Mouse (Mus musculus) mouse trophoblast stem cell (cell line): ENCODE results near the gene Tmem201.

Experiments
- in situ Hi-C, 2 experiments: fragments of 300-500 bp; cut with MseI, MboI; formaldehyde crosslinking; loops; 2 replicates in 1 of 2; 3 replicates in 1 of 2; pipeline ENCODE4 v1.15.1; 2025

Gene Tmem201

DNA sequence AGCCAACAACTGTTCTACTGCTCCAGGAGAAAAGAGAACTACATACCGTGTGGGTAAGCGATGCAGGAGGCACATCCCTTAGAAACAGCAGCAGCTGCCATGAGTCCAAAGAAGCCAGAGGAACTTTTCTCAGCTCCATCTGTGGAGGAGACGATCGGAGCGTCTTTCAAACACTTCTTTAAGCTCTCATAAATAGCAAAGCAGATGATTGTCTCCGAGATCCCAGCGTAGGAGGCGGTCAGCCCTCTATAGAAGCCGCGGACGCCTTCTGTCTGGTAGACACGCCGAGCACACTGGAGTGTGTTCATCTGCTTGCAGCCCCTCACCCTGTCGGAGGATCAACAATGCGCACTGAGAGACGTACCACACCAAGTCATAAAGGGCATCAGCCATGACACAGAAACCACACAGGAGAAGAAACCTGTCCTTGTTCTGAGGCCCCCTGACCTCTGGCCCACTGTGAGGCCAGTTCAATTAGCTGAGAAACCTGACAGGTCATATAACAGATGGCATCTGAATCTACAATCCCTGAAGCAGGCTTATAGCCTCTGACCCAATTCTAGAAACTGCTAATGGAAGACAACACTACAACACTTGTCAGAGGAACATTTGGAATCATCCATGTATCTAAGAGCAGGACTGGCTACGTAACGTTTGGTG, 11.3 kb upstream of the Tmem201 start:
- in situ Hi-C loops, result no loop called here

DNA sequence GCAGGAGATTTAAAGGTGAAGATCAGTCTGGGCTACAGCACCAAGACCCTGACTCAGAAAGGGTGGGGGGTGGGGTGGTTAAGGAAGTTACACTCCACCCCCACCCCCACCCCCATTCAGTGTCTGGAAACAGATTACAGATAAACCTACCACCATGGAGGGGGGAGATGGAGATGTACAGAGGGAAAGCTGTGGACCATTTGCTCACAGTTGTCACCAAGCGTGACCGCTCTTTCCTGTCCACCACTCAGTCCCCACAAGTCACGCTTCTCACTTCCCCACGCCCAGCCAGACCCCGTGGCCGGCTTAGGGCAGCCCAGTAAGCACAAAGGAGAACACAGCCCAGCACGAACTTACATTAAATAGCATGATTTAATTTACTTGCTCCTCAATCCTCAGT, 6.3 kb upstream of the Tmem201 start:
- in situ Hi-C loops, result no loop called here

DNA sequence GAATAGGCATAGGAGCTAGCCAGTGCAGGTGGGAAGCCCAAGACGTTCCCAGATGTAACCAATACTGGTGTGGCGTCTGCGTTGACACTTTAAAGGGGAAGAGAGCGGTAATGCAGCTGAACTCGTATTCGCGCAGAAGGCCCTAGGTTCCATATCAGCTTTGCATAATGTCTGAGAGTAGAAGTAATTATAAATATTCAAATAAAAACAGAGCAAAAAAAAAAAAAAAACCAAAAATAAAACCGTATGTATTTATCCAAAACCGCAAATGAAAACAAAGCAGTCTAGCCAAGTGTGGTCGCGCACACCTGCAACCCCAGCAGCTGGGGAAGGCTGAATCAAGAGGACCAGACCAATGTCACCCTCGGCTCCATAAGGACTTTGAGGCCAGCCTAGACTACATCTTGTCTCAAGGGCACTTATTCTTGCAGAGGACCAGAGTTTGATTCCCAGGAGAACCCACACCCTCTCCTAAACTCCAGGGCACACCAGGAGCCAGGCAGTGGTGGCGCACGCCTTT, 4.2 kb upstream of the Tmem201 start:
- in situ Hi-C loops, result no loop called here

DNA sequence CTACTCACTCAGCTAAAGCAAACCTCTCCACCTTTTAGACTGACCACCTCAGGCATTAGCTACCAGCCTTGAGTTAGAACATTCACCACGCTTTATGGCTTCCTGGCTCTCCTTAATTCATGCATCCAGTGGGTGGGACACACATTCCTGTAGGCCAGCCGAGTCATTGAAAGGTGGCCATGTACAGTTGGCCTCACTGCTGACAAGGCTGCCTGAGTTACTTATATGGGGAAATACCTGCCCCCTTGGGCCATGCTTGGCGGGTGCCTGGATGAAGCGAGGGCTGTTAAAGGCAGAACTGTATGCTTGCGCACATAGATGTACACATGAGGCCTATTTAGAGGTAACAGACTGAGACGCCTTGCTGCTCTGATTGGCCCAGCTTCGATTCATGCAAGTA, 2.5 kb upstream of the Tmem201 start:
- in situ Hi-C loops, result no loop called here

DNA sequence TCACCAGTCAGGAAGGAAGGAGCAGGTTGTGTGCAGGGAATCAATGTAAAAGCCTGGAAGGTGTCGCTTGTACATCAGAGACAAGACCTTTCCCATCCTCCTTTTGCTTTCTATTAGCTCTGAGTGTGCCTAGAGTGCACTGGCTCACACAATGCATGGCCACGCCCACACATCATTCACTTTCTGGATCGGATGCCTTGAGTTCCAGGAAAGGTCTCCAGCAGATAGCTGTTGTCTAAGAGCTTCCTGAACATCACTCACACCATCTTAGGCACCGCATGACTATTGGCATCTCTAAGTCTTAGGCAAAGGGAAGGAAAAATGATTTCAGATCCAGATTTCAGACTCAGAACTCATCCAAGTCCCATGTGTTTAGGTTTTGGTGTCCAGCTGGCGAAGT, 1.6 kb upstream of the Tmem201 start:
- in situ Hi-C loops, result no loop called here

DNA sequence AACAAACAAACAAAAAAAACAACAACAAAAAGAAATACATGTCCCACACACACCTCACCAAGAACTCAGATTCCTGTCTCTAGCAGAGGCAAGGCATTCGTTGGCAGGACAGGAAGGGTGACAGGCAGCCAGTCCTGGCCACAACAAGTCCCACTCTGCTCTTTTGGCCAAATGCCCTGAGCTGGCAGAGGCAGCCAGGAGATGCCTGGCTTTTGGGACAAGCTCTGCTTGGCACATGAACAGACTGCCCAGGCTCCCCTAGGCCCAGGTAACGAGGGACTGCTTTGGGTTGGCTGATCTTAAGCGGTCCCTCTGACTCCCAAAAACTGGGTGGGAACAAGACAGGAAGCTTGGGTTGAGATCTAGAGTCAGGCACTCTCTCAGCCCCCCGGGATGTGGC, 1.3 kb downstream of the Tmem201 start:
- in situ Hi-C loops, result no loop called here

DNA sequence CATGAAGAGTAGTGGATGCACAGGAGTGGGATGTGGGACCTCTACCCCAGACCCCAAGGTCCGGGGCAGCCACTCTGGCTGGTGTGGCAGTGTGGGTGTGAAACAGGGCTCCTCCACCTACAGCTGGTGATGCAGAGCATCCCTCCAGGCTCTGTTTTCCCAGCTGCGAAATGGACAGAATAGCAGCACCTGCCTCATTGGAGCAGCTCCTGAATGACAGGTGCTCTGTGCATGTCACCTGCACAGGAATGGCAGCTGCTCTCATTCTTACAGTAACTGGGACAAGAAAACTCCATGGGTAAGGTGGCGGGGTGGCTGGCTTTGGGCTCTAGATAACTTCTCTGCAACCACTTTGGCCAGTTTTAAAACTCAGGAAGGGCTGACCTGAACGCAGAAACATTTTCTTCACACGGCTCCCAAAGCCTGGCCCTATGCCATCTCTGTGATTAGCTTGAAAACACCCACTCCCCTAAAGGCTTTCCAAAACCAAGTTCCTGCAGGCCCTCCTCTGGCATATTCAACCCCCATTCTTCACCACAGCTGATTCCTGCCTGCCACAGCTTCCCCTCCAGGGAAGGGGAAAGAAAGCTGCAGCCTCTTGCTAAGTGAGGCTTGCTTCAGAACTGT, 2.1 kb downstream of the Tmem201 start:
- in situ Hi-C loops, result no loop called here

DNA sequence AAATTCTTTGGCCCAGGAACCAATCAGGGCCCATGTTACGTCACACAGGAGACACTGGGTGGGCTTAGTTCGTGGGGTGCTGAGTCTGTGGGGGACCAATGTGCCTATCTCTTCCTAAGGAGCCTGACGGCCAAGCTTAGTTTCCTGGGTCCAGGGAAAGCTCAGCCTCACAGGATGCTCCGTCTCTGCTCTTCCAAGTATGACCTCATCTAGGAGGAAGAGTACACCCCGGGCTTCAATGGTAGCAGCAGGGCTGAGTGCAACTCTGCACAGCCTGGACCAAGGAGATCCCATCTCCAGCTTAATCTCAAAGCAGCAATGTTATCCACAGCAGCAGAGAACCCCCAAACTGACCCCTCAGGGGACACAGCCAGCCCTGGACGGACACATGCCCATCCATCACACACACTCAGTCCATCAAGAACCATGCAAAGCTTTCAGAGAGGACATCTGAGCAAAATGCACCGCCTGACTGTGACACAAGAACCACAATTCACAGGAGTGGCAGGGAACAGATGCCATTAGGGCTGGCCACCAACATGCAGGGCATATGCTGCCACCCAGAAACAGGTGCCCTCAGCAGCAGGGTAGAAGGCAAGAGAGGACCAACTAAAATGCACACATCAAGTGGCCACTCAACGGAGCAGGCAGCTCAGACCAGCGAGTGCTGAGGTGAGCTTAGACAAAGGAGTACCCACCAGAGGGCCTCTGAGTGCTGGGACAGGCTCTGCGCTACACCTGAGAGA, 2.9 kb downstream of the Tmem201 start:
- in situ Hi-C loops, result no loop called here

DNA sequence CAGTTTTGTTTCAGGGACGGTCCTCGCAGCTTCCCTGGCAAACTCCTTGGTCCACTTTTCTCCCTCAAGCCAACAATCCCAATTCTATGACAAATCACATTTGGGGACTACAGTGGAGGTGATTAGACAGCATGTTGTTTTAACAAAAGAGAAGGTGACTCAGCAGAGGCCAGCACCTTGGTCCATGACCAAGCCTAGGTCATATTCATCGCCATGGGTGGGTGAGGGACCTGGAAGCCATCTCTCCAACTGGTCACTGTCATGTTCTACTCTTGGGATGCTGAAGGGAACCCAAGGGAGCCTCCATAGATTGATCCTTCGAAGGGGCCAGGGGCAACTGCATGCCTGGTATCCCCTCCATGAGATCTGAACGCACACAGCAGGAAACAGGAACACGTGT, 3.6 kb downstream of the Tmem201 start:
- in situ Hi-C loops, result no loop called here

DNA sequence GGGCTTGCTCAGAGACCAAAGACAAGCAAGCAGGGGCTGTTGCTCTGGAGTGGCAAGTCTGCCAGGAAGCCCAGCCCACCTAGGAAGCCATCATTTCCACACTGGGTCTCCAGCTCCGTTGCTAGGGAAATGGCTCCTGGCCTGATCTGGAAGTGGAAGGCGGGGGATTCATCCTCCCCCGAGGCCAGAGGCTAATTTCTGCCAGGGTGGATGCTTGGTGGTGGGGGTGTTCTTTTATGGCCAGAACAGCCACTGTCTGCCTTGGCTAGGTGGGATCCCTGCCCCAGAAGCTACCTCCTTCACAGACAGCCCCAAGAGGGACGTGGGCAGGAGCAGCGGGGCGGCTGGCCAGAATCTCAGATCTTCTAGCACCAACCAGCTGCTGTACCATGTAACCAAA, 4.1 kb downstream of the Tmem201 start:
- in situ Hi-C loops, result no loop called here

DNA sequence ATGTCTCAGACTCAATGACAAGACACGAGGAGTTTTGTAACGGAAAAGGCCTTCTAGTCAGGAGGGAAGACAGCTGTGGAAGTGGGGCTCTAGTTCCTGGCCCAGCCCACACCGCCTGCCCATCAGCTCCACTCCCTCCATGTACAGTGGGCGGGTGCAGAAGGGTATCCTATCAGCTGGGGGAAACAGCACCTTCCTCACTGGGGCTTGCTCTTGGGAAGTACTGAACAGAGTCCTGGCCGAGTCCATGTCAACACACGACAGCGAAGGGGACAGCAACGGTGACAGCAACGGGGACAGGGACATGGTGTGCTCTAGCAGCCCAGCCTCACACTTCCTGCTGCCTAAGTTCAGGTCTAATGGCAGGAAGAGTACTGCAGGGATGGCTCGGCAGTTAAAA, 5.0 kb downstream of the Tmem201 start:
- in situ Hi-C loops, result no loop called here

DNA sequence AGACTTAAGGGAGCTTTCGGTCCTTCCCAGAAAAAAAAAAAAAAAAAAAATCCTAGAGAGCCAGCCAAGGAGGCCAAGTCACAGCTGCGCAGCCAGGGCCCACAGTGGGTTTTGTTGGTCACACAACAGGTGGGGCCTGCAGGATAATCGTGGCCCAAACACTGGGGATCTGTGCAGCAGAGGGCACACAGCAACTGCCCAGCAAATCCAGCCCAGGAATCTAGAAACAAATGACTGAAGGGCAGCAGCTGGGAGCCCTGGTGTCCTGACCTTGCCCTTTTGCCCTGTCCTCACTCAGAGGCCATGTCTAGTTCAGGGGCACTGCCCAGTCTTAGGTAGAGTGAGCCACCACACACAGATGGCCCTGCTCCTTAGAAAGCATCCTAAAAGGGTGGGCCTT, 5.5 kb downstream of the Tmem201 start:
- in situ Hi-C loops, result no loop called here

DNA sequence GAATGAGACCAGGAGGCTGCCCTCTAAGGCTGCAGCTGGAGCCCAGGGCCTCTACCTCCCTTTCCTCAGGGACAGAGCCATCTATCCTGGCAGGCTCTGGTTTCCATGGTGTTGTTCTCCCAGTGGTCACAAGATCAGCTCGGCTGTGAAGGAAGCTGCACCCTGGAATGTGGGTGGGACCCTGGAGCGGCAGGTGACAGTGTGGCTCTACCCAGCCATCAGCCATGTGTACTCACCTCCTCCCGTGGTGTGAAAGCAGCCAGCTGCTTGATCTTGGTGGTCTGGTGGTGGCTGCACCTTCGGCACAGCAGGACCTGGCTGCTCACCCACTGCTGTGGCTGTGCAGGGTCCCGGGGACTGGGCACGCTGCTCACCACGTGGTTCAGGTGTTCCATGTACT, 7.0 kb downstream of the Tmem201 start:
- in situ Hi-C loops, result no loop called here

DNA sequence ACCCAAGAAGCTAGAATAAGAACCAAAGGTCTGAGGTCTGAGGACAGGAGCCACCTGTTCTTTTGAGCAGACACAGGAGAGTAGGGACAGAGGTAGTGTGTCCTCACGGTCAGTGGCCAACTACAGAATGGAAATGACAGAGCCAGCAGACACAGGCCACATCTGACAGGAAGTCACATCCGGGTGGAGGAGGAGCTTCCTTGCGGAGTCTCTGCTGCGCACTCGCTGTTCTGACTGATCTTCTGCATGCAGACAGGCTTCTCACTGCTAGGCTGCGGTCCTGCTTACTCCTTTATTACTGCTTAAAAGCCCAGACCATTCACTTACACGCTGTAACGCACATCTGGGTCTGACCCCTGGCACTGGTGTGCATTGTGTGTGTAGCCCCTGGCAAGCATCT, 9.0 kb downstream of the Tmem201 start:
- in situ Hi-C loops, result no loop called here

DNA sequence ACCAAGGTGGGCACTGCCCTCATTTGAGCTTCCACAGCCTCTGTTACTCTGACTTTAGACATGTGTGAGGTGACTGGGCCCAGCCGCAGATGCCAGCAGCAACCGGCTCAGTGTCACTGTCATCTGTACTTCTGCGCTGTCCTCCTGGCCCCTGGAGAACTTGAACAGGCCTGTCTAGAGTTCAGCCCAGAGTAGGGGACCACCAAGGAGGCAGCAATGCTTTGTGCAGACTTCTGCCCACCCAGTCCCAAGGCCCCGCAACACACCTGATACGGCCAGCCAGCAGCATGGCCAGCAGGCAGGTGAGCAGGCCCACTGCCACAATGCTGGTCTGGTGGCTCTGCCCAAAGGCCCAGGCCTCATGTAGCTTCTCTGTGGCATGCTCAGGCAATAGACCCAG, 10.2 kb downstream of the Tmem201 start:
- in situ Hi-C loops, result no loop called here

DNA sequence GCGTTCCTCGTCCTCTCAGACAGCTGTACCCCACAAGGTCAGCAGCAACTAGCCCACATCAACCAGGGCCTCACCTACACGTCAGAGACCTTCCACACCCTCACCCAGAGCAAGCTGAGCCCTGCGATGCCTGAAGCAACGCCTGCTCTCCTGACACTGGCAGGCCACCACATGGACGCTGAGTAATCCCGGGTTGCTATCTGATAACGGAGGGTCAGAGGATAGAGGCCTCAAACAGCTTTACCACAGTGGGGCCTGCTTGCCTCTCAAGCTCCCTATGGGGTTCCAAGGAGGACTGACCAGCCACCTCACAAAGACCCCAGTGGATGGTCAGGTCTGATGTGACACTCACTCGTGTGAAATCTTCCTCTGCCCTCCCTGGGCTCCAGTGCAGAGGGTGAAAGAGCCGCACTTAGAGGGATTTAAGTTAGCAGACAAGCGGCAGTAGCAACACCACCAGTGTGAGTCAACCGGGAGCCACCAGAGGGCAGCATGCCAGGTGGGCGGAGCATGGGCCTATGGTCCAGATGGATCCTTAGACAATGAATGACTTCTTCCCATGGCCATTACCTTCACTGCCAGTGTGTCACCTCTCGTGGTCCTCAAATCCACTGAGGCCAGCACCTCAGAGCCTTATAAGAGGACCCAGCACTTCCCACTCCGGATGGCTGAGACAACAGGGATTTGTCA, 12.0 kb downstream of the Tmem201 start:
- in situ Hi-C loops, result no loop called here

DNA sequence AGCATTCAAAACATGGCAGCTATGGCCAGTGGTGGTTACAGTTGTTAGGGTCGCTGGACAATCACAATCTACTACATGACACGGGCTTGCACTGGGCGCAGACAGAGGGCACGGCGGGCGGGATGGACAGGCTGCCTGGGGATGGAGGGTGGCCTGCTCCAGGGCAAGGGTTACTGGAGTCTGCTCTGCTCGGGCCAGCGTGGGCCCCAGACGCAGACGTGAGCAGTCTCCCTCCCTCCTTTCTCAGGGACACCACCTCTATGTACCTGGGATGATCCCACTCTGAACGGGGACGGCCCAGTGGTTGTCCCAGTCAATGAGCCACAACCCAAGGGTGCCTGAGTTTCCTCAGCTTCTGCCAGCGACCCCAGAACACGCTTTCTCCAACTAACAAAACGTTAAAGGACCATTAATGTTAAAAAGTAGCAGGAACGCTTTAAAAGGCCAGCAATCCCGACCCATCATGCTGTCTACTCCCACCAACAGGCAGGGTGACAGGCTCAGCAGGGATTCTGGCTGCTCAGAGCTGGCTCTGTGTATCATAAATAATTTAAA, 12.9 kb downstream of the Tmem201 start:
- in situ Hi-C loops, result no loop called here

DNA sequence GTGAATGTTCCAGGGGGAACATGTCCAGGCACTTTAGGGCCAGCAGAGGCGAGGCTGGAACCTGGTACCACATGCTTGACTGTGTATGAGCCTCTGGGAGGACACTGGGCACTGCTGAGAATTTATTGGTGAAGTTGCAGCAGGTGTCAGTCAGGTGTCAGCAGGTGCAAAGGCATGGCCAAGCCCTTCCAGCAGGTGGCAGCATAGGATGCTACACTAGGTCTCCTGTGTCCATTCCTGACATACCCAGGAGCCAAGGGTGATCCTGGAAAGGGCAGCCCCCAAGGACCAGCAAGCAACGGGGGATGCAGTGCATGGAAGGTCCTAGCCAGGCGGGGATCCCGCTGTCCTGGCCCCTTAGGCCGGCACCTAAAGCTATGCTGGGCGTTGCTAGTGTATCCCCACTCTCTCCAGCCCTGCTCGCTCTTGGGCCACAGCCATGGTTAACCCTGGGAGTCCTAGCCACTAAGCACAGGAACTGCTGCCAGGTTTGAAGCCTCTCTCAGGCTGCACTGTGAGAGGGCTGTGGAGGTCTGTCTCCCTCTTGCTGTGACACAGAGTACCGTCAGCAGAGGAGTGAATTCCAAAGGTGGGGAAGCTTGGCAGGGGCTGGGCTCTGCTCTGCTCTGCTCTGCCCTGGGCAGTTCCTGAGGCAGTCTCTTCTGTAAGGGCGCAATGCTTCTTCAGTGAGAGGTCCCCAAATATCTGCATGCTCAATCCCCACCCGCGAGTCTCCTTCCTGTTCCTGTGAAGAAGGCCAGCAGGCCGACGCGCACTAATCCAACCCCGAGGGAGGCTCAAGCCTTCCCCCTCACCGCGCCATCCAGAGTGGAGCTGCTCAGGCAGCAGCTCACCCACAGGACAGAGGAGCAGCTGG, 13.8 kb downstream of the Tmem201 start:
- in situ Hi-C loops, result no loop called here

DNA sequence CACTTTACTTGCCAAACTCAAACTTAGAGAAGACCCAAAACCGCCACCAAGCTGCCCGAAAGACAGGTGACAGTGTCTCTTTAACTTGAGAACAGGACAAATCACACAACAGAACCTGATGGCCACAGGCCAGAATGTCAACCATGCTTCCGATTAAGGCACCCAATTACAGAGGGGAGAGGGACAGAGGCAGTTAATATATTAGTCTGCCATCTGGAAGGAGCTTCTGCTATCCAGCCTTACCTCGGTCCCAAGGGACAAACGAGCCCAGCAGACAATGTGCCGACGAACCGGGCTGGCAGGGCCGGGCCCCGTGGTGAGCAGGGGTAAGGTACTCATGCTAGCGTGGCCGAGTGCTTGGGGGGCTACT, 14.8 kb downstream of the Tmem201 start:
- in situ Hi-C loops, result no loop called here

DNA sequence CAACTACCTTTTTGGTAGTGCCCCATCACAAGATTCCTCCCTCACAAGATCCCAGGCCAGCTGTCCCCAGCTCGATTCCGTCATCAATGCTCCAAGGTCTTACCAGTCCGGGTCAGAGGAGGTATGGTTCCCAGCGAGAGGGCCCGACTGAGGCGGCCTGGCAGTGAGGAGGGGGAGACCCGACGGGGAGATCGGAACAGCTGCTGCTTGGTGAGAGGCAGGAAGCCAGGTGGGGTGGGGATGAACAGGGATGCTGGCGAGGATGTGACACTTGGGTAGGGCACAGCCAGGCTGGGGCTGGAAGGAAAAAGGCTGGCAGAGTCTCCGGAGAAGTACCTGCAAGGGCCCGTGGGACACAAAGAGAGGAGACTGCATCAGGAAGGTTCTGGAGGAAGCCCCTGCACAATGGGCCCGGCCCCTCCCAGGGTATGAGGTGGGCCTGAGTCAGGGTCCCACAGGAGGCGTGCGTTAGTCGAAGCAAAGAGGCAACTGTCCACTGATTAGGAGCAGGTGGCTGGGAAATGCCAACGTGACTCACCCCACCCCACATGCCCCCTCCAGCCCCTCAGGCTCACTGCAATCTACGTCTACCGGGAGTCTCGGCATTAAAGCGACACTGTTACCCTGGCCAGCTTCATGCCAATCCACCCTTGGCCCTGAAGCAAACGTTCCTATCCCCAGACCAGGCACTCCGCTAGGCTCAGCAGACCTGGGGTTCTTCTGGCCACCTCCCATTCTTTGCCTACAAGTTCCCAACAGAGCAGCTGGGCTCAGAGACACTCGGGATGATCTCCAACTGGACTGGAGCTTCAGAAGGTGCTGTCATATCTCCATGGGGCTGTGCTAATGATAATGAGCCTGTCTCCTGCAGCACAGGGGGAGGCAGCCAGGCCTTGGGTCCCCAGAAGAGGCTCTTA, 15.5 kb downstream of the Tmem201 start:
- in situ Hi-C loops, result no loop called here
